Mouse (Mus musculus) ES-E14 (cell line): ENCODE results near the gene Sult4a1.

Experiments used
- HCFC1 ChIP-seq: IDR thresholded peaks from 2 replicates; pipeline ENCODE4 v1.6.1; 2012; ENCODE audit warnings: low read length, inconsistent platforms, borderline replicate concordance; ENCODE audit not compliant: insufficient read depth
- ZC3H11A ChIP-seq: IDR thresholded peaks from 2 replicates; pipeline ENCODE4 v1.6.1; 2012; ENCODE audit warnings: low read depth, mild to moderate bottlenecking, inconsistent platforms, low read length, borderline replicate concordance

GRCm38 (mm10) chr15:84136473-84137415 is 31.2 kb upstream of the Sult4a1 start:
- no peak for TF ChIP-seq ZC3H11A
- TF ChIP-seq HCFC1: no peak
